In genomic region chr2:52990874-52991687, GRCm38 (mm10) we compare ENCODE assay signal across 11 mouse cellular contexts.
A peak's percentile ranks its signal among the peaks of the same experiment; 100 is the strongest.
DNase-seq lines count a peak whose midpoint lies in the region; ATAC-seq and TF ChIP-seq lines count a peak whose summit lies in the region.
"Had no signal": no experiment of that assay in that cellular context is flagged by ENCODE, and none has a peak within 500 bp of the region (broad histone marks: within the 10 kb centered on the region; RNA-seq: fewer than 3 reads in every experiment).

No protein-coding gene starts in this region.

- TF ChIP-seq POLR2A in thymus, adult 2 months (IDR thresholded peaks at IDR 0.05; ENCODE audit: control insufficient read depth, extremely low read depth, insufficient read depth, low read length, poor library complexity) = no peak

- no peak overlapping the region for H3K4me2 ChIP-seq in hindbrain, embryonic 13.5 days
- H3K4me2 ChIP-seq in hindbrain, embryonic 12.5 days (replicated peaks) = no peak overlapping the region
- peak overlapping the region; percentile 21 for H3K4me2 ChIP-seq in embryonic facial prominence, embryonic 13.5 days
- peak overlapping the region; percentile 38 for H3K4me2 ChIP-seq in lung, embryonic 16.5 days (ENCODE audit: low read depth, low read length)
- H3K4me2 ChIP-seq: midbrain, embryonic 11.5 days had no signal

- peaks cover 8% of the 10 kb centered on the region for H3K4me1 ChIP-seq in hindbrain, embryonic 13.5 days (replicated peaks)
- peaks cover 11% of the 10 kb centered on the region for H3K4me1 ChIP-seq in hindbrain, embryonic 12.5 days
- H3K4me1 ChIP-seq in embryonic facial prominence, embryonic 13.5 days = peaks cover 25% of the 10 kb centered on the region
- H3K4me1 ChIP-seq in lung, embryonic 16.5 days (replicated peaks; ENCODE audit: control insufficient read depth, insufficient read depth, low read length) = peaks cover 21% of the 10 kb centered on the region
- H3K4me1 ChIP-seq in thymus, adult 2 months (replicated peaks; ENCODE audit: control insufficient read depth, insufficient read depth, low read length) = no peaks in the 10 kb centered on the region

- no peak overlapping the region for H3K9ac ChIP-seq in hindbrain, embryonic 13.5 days
- H3K9ac ChIP-seq in hindbrain, embryonic 12.5 days = no peak overlapping the region
- no peak overlapping the region for H3K9ac ChIP-seq in embryonic facial prominence, embryonic 13.5 days
- H3K9ac ChIP-seq in lung, embryonic 16.5 days (ENCODE audit: low read length) = no peak overlapping the region

- H3K9me3 ChIP-seq in hindbrain, embryonic 13.5 days = no peaks in the 10 kb centered on the region
- no peaks in the 10 kb centered on the region for H3K9me3 ChIP-seq in hindbrain, embryonic 12.5 days (replicated peaks)
- H3K9me3 ChIP-seq in embryonic facial prominence, embryonic 13.5 days = no peaks in the 10 kb centered on the region; the same call in 1 of the 2 replicates
- no peaks in the 10 kb centered on the region for H3K9me3 ChIP-seq in lung, embryonic 16.5 days (ENCODE audit: control insufficient read depth, low read length)

- DNase-seq in heart, postnatal 14 days = peak; percentile 51 to 56
- no peak for DNase-seq in thymus, adult 2 months
- DNase-seq in left cerebral cortex, postnatal 25 days (ENCODE audit: low spot score in 2 of 2) = no peak
- DNase-seq in right cerebral cortex, postnatal 14 days = no peak
- DNase-seq: right cerebral cortex, postnatal 25 days had no signal

- no peaks in the 10 kb centered on the region for H3K27me3 ChIP-seq in hindbrain, embryonic 13.5 days
- no peaks in the 10 kb centered on the region for H3K27me3 ChIP-seq in hindbrain, embryonic 12.5 days
- no peaks in the 10 kb centered on the region for H3K27me3 ChIP-seq in embryonic facial prominence, embryonic 13.5 days
- no peaks in the 10 kb centered on the region for H3K27me3 ChIP-seq in lung, embryonic 16.5 days (ENCODE audit: control insufficient read depth, insufficient read depth, low read depth, low read length)
- H3K27me3 ChIP-seq in thymus, adult 2 months (ENCODE audit: control insufficient read depth, insufficient read depth, low read length) = no peaks in the 10 kb centered on the region

- TF ChIP-seq CTCF in thymus, adult 2 months (IDR thresholded peaks at IDR 0.05; ENCODE audit: borderline replicate concordance, control insufficient read depth, extremely low read depth, insufficient read depth, low read length, poor library complexity) = no peak

- intact Hi-C loops in heart, postnatal 14 days (cut with DNase I) = loop anchor here (10.0 kb wide), 1 partner anchor 46 kb away; no protein-coding TSS in a partner anchor
- intact Hi-C loops in left cerebral cortex, postnatal 25 days (cut with DNase I) = no loop called here

- 75% methylated on average over 9 of the region's 9 CpGs for WGBS in hindbrain, embryonic 13.5 days
- 75% methylated on average over 9 of the region's 9 CpGs for WGBS in hindbrain, embryonic 12.5 days
- 41% methylated on average over 9 of the region's 9 CpGs for WGBS in embryonic facial prominence, embryonic 13.5 days
- WGBS in lung, embryonic 16.5 days = 30% methylated on average over 9 of the region's 9 CpGs
- WGBS in thymus, adult 2 months = 94% methylated on average over 9 of the region's 9 CpGs

- H3K4me3 ChIP-seq in hindbrain, embryonic 13.5 days = no peak overlapping the region
- H3K4me3 ChIP-seq in hindbrain, embryonic 12.5 days = no peak overlapping the region
- no peak overlapping the region for H3K4me3 ChIP-seq in embryonic facial prominence, embryonic 13.5 days
- H3K4me3 ChIP-seq in lung, embryonic 16.5 days (ENCODE audit: low read length) = no peak overlapping the region
- H3K4me3 ChIP-seq in thymus, adult 2 months (ENCODE audit: control insufficient read depth, insufficient read depth, low read length) = no peak overlapping the region

- ATAC-seq in hindbrain, embryonic 13.5 days (ENCODE audit: low FRiP score) = no peak
- no peak for ATAC-seq in hindbrain, embryonic 12.5 days (ENCODE audit: low FRiP score)
- no peak for ATAC-seq in embryonic facial prominence, embryonic 13.5 days (ENCODE audit: insufficient number of reproducible peaks, insufficient read depth, low FRiP score, low TSS enrichment, low read depth)
- peak; percentile 58; the same call in 1 of the 2 replicates for ATAC-seq in lung, embryonic 16.5 days (ENCODE audit: low read depth)
- ATAC-seq: CD4-positive, CD25-positive, alpha-beta regulatory T cell, adult 4 months had no signal

- peak overlapping the region; percentile 64 for H3K27ac ChIP-seq in hindbrain, embryonic 13.5 days
- H3K27ac ChIP-seq in hindbrain, embryonic 12.5 days = no peak overlapping the region
- peak overlapping the region; percentile 66; the same call in 1 of the 2 replicates for H3K27ac ChIP-seq in embryonic facial prominence, embryonic 13.5 days
- H3K27ac ChIP-seq in lung, embryonic 16.5 days (ENCODE audit: low read length) = peak overlapping the region; percentile 67
- no peak overlapping the region for H3K27ac ChIP-seq in thymus, adult 2 months (ENCODE audit: control insufficient read depth, insufficient read depth, low read length)

- no peaks in the 10 kb centered on the region for H3K36me3 ChIP-seq in hindbrain, embryonic 13.5 days
- H3K36me3 ChIP-seq in hindbrain, embryonic 12.5 days = no peaks in the 10 kb centered on the region
- no peaks in the 10 kb centered on the region for H3K36me3 ChIP-seq in embryonic facial prominence, embryonic 13.5 days
- no peaks in the 10 kb centered on the region for H3K36me3 ChIP-seq in lung, embryonic 16.5 days (ENCODE audit: control insufficient read depth, insufficient read depth, low read length)
- H3K36me3 ChIP-seq in thymus, adult 2 months (ENCODE audit: control insufficient read depth, insufficient read depth, low read length) = no peaks in the 10 kb centered on the region

Comparison
In these comparisons a context has a peak if more than half of its experiments do, and no peak if none do; other contexts are left out.
1. H3K27ac ChIP-seq: peak in hindbrain, embryonic 13.5 days (single experiment), embryonic facial prominence, embryonic 13.5 days (single experiment) and lung, embryonic 16.5 days (single experiment); none in hindbrain, embryonic 12.5 days (single experiment) and thymus, adult 2 months (single experiment).
2. H3K4me2 ChIP-seq: peak in embryonic facial prominence, embryonic 13.5 days (single experiment) and lung, embryonic 16.5 days (single experiment); none in hindbrain, embryonic 13.5 days (single experiment) and hindbrain, embryonic 12.5 days (single experiment).
3. DNase-seq: peak in heart, postnatal 14 days (2 of 2); none in thymus, adult 2 months (single experiment), left cerebral cortex, postnatal 25 days (0 of 2) and right cerebral cortex, postnatal 14 days (single experiment).